Mouse (Mus musculus) limb, embryonic 12.5 days (tissue): Measurements from ENCODE around the gene Rps18. TPM values are rescaled to one million over a fixed set of nuclear protein-coding genes. Genes with fewer than 3 reads are reported as not detected.

Source experiments
- polyA plus RNA-seq: library from polyadenylated mRNA; unstranded; fragments of >200 nt; fragmentation: Nextera tagmentation; extraction: Ambion mirVana; gene quantifications from 2 replicates; pipeline ENCODE4 v1.2.1, GENCODE M21; 2016

Rps18 gene
- polyA plus RNA-seq, 1 experiment from 2014 or later = 1,388 TPM

Other genes starting within 250 kb of the Rps18 start
- gene March2, start 237.3 kb downstream of the Rps18 start, polyA plus RNA-seq = 39.1 and 39.4 TPM in 2 replicates
- gene Rab11b, start 195.5 kb downstream of the Rps18 start, polyA plus RNA-seq = 335 and 351 TPM in 2 replicates
- 43.2 and 43.7 TPM in 2 replicates for gene Angptl4, start 174.2 kb downstream of the Rps18 start, polyA plus RNA-seq
- 28.1 and 28.7 TPM in 2 replicates for gene Kank3, start 145.5 kb downstream of the Rps18 start, polyA plus RNA-seq
- 1,001 and 1,020 TPM in 2 replicates for gene Rps28, start 131.4 kb downstream of the Rps18 start, polyA plus RNA-seq
- 458 and 462 TPM in 2 replicates for gene Ndufa7, start 131.4 kb downstream of the Rps18 start, polyA plus RNA-seq
- gene Cd320, start 112.9 kb downstream of the Rps18 start, polyA plus RNA-seq = 66.4 and 73.9 TPM in 2 replicates
- gene Gm7029, start 82.2 kb downstream of the Rps18 start, polyA plus RNA-seq = not detected in 2 replicates
- 6.6 and 7.6 TPM in 2 replicates for gene Kifc1, start 65.3 kb downstream of the Rps18 start, polyA plus RNA-seq
- 0.46 and 1.1 TPM in 2 replicates for gene Platr17, start 50.9 kb downstream of the Rps18 start, polyA plus RNA-seq
- gene Daxx, start 46.6 kb downstream of the Rps18 start, polyA plus RNA-seq = 66.2 and 79.3 TPM in 2 replicates
- 21.5 and 23.5 TPM in 2 replicates for gene Tapbp, start 40.1 kb downstream of the Rps18 start, polyA plus RNA-seq
- 21.8 and 22.4 TPM in 2 replicates for gene Zbtb22, start 40.1 kb downstream of the Rps18 start, polyA plus RNA-seq
- gene Rgl2, start 26.5 kb downstream of the Rps18 start, polyA plus RNA-seq = 61.3 and 64.2 TPM in 2 replicates
- 180 and 186 TPM in 2 replicates for gene Pfdn6, start 15.7 kb downstream of the Rps18 start, polyA plus RNA-seq
- 45.5 and 45.8 TPM in 2 replicates for gene Wdr46, start 15.3 kb downstream of the Rps18 start, polyA plus RNA-seq
- 5.0 and 6.8 TPM in 2 replicates for gene B3galt4, start 4.5 kb downstream of the Rps18 start, polyA plus RNA-seq
- gene Vps52, start 189 bp downstream of the Rps18 start, polyA plus RNA-seq = 53.3 and 55.0 TPM in 2 replicates
- gene H2-K1, start 44.3 kb upstream of the Rps18 start, polyA plus RNA-seq = 4.5 and 5.0 TPM in 2 replicates
- 21.6 and 25.3 TPM in 2 replicates for gene Ring1, start 68.7 kb upstream of the Rps18 start, polyA plus RNA-seq
- gene H2-Ke6, start 72.1 kb upstream of the Rps18 start, polyA plus RNA-seq = 54.4 and 56.8 TPM in 2 replicates
- gene Slc39a7, start 75.7 kb upstream of the Rps18 start, polyA plus RNA-seq = 179 and 191 TPM in 2 replicates
- 64.3 and 64.4 TPM in 2 replicates for gene Rxrb, start 75.8 kb upstream of the Rps18 start, polyA plus RNA-seq
- gene Col11a2, start 83.4 kb upstream of the Rps18 start, polyA plus RNA-seq = 17.5 and 31.9 TPM in 2 replicates
- 0.71 and 0.86 TPM in 2 replicates for gene H2-Oa, start 136.3 kb upstream of the Rps18 start, polyA plus RNA-seq
- 11.1 and 13.2 TPM in 2 replicates for gene H2-DMa, start 163.5 kb upstream of the Rps18 start, polyA plus RNA-seq
- gene Brd2, start 166.6 kb upstream of the Rps18 start, polyA plus RNA-seq = 129 and 134 TPM in 2 replicates
- 0.30 and 0.32 TPM in 2 replicates for gene H2-DMb2, start 187.3 kb upstream of the Rps18 start, polyA plus RNA-seq
- 1.2 and 1.3 TPM in 2 replicates for gene H2-DMb1, start 197.1 kb upstream of the Rps18 start, polyA plus RNA-seq
- gene Tap1, start 231.6 kb upstream of the Rps18 start, polyA plus RNA-seq = 4.1 and 5.7 TPM in 2 replicates
- gene Psmb9, start 231.8 kb upstream of the Rps18 start, polyA plus RNA-seq = 2.4 and 2.5 TPM in 2 replicates
- 2.1 and 3.1 TPM in 2 replicates for gene Psmb8, start 241.7 kb upstream of the Rps18 start, polyA plus RNA-seq
- 1.5 and 1.7 TPM in 2 replicates for gene Tap2, start 247.5 kb upstream of the Rps18 start, polyA plus RNA-seq